Comparison of ENCODE assay signal across 8 mouse cellular contexts in genomic region chr2:110192702-110193312, GRCm38 (mm10).
DNase-seq lines count a peak whose midpoint lies in the region; ATAC-seq and TF ChIP-seq lines count a peak whose summit lies in the region.

No protein-coding gene starts in this region.

- 32% methylated on average over 3 of the region's 3 CpGs for WGBS in heart, postnatal 0 days
- 26% methylated on average over 3 of the region's 3 CpGs for whole genome bisulfite sequencing in embryonic facial prominence, embryonic 15.5 days
- WGBS in kidney, embryonic 15.5 days, result 11% methylated on average over 3 of the region's 3 CpGs
- WGBS in neural tube, embryonic 13.5 days, result 27% methylated on average over 3 of the region's 3 CpGs

- no peak for TF ChIP-seq EP300 in heart, postnatal 0 days (IDR thresholded peaks at IDR 0.05; ENCODE audit: low read depth)

- H3K9ac ChIP-seq in heart, postnatal 0 days (replicated peaks; ENCODE audit: low read depth, low read length), result 0 out of 2 replicates have a peak overlapping the region, but pooled peaks have one; percentile 14
- no peak overlapping the region for H3K9ac ChIP-seq in embryonic facial prominence, embryonic 15.5 days
- H3K9ac ChIP-seq in kidney, embryonic 15.5 days, result no peak overlapping the region
- H3K9ac ChIP-seq in neural tube, embryonic 13.5 days, result no peak overlapping the region

- H3K4me2 ChIP-seq in heart, postnatal 0 days (ENCODE audit: low read depth, low read length), result peak overlapping the region; percentile 43; the same call in 1 of the 2 replicates
- peak overlapping the region; percentile 33 for H3K4me2 ChIP-seq in embryonic facial prominence, embryonic 15.5 days (replicated peaks)
- H3K4me2 ChIP-seq in kidney, embryonic 15.5 days, result peak overlapping the region; percentile 50
- H3K4me2 ChIP-seq in neural tube, embryonic 13.5 days, result peak overlapping the region; percentile 39

- ATAC-seq in heart, postnatal 0 days (ENCODE audit: insufficient read depth, low read depth), result peak; percentile 50; the same call in 1 of the 2 replicates
- peak; percentile 85 for ATAC-seq in embryonic facial prominence, embryonic 15.5 days (ENCODE audit: insufficient number of reproducible peaks, low FRiP score, low TSS enrichment, low read depth)
- peak; percentile 86 for ATAC-seq in kidney, embryonic 15.5 days (replicated peaks; ENCODE audit: low FRiP score)
- peak; percentile 80 for ATAC-seq in neural tube, embryonic 13.5 days (ENCODE audit: low read depth)

- H3K9me3 ChIP-seq in heart, postnatal 0 days (replicated peaks; ENCODE audit: control insufficient read depth, low read length), result no peaks in the 10 kb centered on the region
- H3K9me3 ChIP-seq in embryonic facial prominence, embryonic 15.5 days (replicated peaks), result no peaks in the 10 kb centered on the region
- H3K9me3 ChIP-seq in kidney, embryonic 15.5 days (replicated peaks), result no peaks in the 10 kb centered on the region
- H3K9me3 ChIP-seq in neural tube, embryonic 13.5 days, result no peaks in the 10 kb centered on the region

- TF ChIP-seq CTCF in heart, postnatal 0 days (IDR thresholded peaks at IDR 0.05; ENCODE audit: low read depth), result peak; percentile 15; the same call in 1 of the 2 replicates

- H3K27ac ChIP-seq in heart, postnatal 0 days (ENCODE audit: low read depth), result peak overlapping the region; percentile 95
- peak overlapping the region; percentile 86 for H3K27ac ChIP-seq in embryonic facial prominence, embryonic 15.5 days (replicated peaks)
- peak overlapping the region; percentile 95 for H3K27ac ChIP-seq in kidney, embryonic 15.5 days
- H3K27ac ChIP-seq in neural tube, embryonic 13.5 days (replicated peaks), result peak overlapping the region; percentile 56

- peaks cover 17% of the 10 kb centered on the region for H3K4me1 ChIP-seq in heart, postnatal 0 days (ENCODE audit: control insufficient read depth, insufficient read depth)
- peaks cover 25% of the 10 kb centered on the region for H3K4me1 ChIP-seq in embryonic facial prominence, embryonic 15.5 days
- H3K4me1 ChIP-seq in kidney, embryonic 15.5 days, result peaks cover 60% of the 10 kb centered on the region
- peaks cover 21% of the 10 kb centered on the region for H3K4me1 ChIP-seq in neural tube, embryonic 13.5 days (replicated peaks)

- H3K4me3 ChIP-seq in heart, postnatal 0 days (ENCODE audit: low read depth, low read length), result no peak overlapping the region
- H3K4me3 ChIP-seq in embryonic facial prominence, embryonic 15.5 days (replicated peaks), result no peak overlapping the region
- peak overlapping the region; percentile 12; the same call in 1 of the 2 replicates for H3K4me3 ChIP-seq in kidney, embryonic 15.5 days (replicated peaks)
- no peak overlapping the region for H3K4me3 ChIP-seq in neural tube, embryonic 13.5 days

- no peaks in the 10 kb centered on the region for H3K27me3 ChIP-seq in heart, postnatal 0 days (ENCODE audit: control insufficient read depth, insufficient read depth, low read length)
- H3K27me3 ChIP-seq in embryonic facial prominence, embryonic 15.5 days, result no peaks in the 10 kb centered on the region
- no peaks in the 10 kb centered on the region for H3K27me3 ChIP-seq in kidney, embryonic 15.5 days
- H3K27me3 ChIP-seq in neural tube, embryonic 13.5 days, result peaks cover 4% of the 10 kb centered on the region; the same call in 1 of the 2 replicates

- no peak for DNase-seq in heart, postnatal 0 days (ENCODE audit: low spot score)
- DNase-seq in heart, adult 11 months, result no peak
- no peak for DNase-seq in adrenal gland, adult 8-10 months
- no peak for DNase-seq in gastrocnemius, postnatal 4 days (ENCODE audit: low spot score in 2 of 2)
- DNase-seq in layer of hippocampus, adult 11-12 months (ENCODE audit: low spot score), result no peak

- H3K36me3 ChIP-seq in heart, postnatal 0 days (replicated peaks; ENCODE audit: control insufficient read depth, insufficient read depth, low read length), result no peaks in the 10 kb centered on the region
- H3K36me3 ChIP-seq in embryonic facial prominence, embryonic 15.5 days, result no peaks in the 10 kb centered on the region
- H3K36me3 ChIP-seq in kidney, embryonic 15.5 days, result no peaks in the 10 kb centered on the region
- H3K36me3 ChIP-seq in neural tube, embryonic 13.5 days, result no peaks in the 10 kb centered on the region
